Mouse (Mus musculus): ENCODE results near the gene 9930111J21Rik1. TPM values are rescaled to one million over a fixed set of nuclear protein-coding genes. Genes with fewer than 3 reads are reported as not detected.
"Not testable (repeated sequence)": the region's sequence is repeated elsewhere in the genome, so short reads cannot be mapped to it uniquely, and the experiment has no call there.

Gene 9930111J21Rik1
- polyA plus RNA-seq, 1 experiment from 2014 or later: 1.0 TPM

GRCm38 (mm10) chr11:48902021-48902420, 77.2 kb downstream of the 9930111J21Rik1 start, which contains the start of gene Gm5431:
TSS of gene Gm5431 (minus strand) at chr11:48902214.
- no peak for ATAC-seq
- no peaks in the 10 kb centered on the region for H3K4me1 ChIP-seq (replicated peaks)
- WGBS: 46% methylated on average over 2 of the region's 2 CpGs
- H3K36me3 ChIP-seq: no peaks in the 10 kb centered on the region
- H3K4me2 ChIP-seq (replicated peaks): no peak within 1 kb of the TSS
- H3K4me3 ChIP-seq (replicated peaks): no peak within 1 kb of the TSS
- H3K9ac ChIP-seq: no peak within 1 kb of the TSS
- no peak within 1 kb of the TSS for H3K27ac ChIP-seq
- H3K9me3 ChIP-seq: no peaks in the 10 kb centered on the region
- no peaks in the 10 kb centered on the region for H3K27me3 ChIP-seq (replicated peaks)

GRCm38 (mm10) chr11:48901567-48901930, 77.6 kb downstream of the 9930111J21Rik1 start:
- 96% methylated on average over 1 of the region's 1 CpGs for WGBS
- H3K9me3 ChIP-seq; H3K27ac ChIP-seq; H3K36me3 ChIP-seq; ATAC-seq; H3K4me3 ChIP-seq (replicated peaks); H3K4me2 ChIP-seq (replicated peaks); H3K27me3 ChIP-seq (replicated peaks); H3K4me1 ChIP-seq (replicated peaks); H3K9ac ChIP-seq: not testable (repeated sequence)

- 76% methylated on average over 6 of the region's 6 CpGs for WGBS
- not testable (repeated sequence) for H3K36me3 ChIP-seq; H3K27ac ChIP-seq; H3K27me3 ChIP-seq (replicated peaks); H3K9me3 ChIP-seq; H3K9ac ChIP-seq; H3K4me3 ChIP-seq (replicated peaks); H3K4me2 ChIP-seq (replicated peaks); H3K4me1 ChIP-seq (replicated peaks); ATAC-seq
Observed at GRCm38 (mm10) chr11:48900654-48901566, 78.3 kb downstream of the 9930111J21Rik1 start.

GRCm38 (mm10) chr11:48898812-48899431, 80.3 kb downstream of the 9930111J21Rik1 start:
- no peak for ATAC-seq
- Histone ChIP-seq H3K9ac (no peak overlapping the region), H3K4me3 (replicated peaks) (no peak overlapping the region), H3K4me1 (replicated peaks) (no peaks in the 10 kb centered on the region), H3K4me2 (replicated peaks) (no peak overlapping the region), H3K27ac (no peak overlapping the region), H3K36me3 (no peaks in the 10 kb centered on the region), H3K9me3 (no peaks in the 10 kb centered on the region), H3K27me3 (replicated peaks) (no peaks in the 10 kb centered on the region)
- 60% methylated on average over 2 of the region's 2 CpGs for WGBS

Other genes starting within 250 kb of the 9930111J21Rik1 start
- gene Rack1, start 179.1 kb downstream of the 9930111J21Rik1 start, polyA plus RNA-seq (2015; fragmentation: Nextera tagmentation; extraction: Ambion mirVana): 815 and 831 TPM in 2 replicates
- gene Trim41, start 162.0 kb downstream of the 9930111J21Rik1 start, polyA plus RNA-seq (2015; fragmentation: Nextera tagmentation; extraction: Ambion mirVana): 4.1 and 6.4 TPM in 2 replicates
- gene Trim7, start 153.3 kb downstream of the 9930111J21Rik1 start, polyA plus RNA-seq (2015; fragmentation: Nextera tagmentation; extraction: Ambion mirVana): 1.1 and 2.7 TPM in 2 replicates
- 3.7 and 5.4 TPM in 2 replicates for gene Gm12184, start 152.7 kb downstream of the 9930111J21Rik1 start, polyA plus RNA-seq (2015; fragmentation: Nextera tagmentation; extraction: Ambion mirVana)
- 16.0 and 16.4 TPM in 2 replicates for gene Irgm1, start 107.7 kb downstream of the 9930111J21Rik1 start, polyA plus RNA-seq (2015; fragmentation: Nextera tagmentation; extraction: Ambion mirVana)
- gene Gm5431, start 77.2 kb downstream of the 9930111J21Rik1 start, polyA plus RNA-seq (2015; fragmentation: Nextera tagmentation; extraction: Ambion mirVana): 0.23 and 0.30 TPM in 2 replicates
- gene Psme2b, start 33.2 kb downstream of the 9930111J21Rik1 start, polyA plus RNA-seq (2015; fragmentation: Nextera tagmentation; extraction: Ambion mirVana): 4.5 and 5.0 TPM in 2 replicates
- gene Olfr56, start 509 bp downstream of the 9930111J21Rik1 start, polyA plus RNA-seq (2015; fragmentation: Nextera tagmentation; extraction: Ambion mirVana): not detected in 2 replicates
- gene Gm12185, start 12.8 kb upstream of the 9930111J21Rik1 start, polyA plus RNA-seq (2015; fragmentation: Nextera tagmentation; extraction: Ambion mirVana): not detected in 2 replicates
- 1.8 and 2.2 TPM in 2 replicates for gene Tgtp1, start 14.8 kb upstream of the 9930111J21Rik1 start, polyA plus RNA-seq (2015; fragmentation: Nextera tagmentation; extraction: Ambion mirVana)
- 0.76 and 1.1 TPM in 2 replicates for gene 9930111J21Rik2, start 71.8 kb upstream of the 9930111J21Rik1 start, polyA plus RNA-seq (2015; fragmentation: Nextera tagmentation; extraction: Ambion mirVana)
- gene Tgtp2, start 84.8 kb upstream of the 9930111J21Rik1 start, polyA plus RNA-seq (2015; fragmentation: Nextera tagmentation; extraction: Ambion mirVana): 0.56 and 0.88 TPM in 2 replicates
- gene Ifi47, start 97.2 kb upstream of the 9930111J21Rik1 start, polyA plus RNA-seq (2015; fragmentation: Nextera tagmentation; extraction: Ambion mirVana): 3.1 and 3.2 TPM in 2 replicates
- gene Olfr1396, start 135.5 kb upstream of the 9930111J21Rik1 start, polyA plus RNA-seq (2015; fragmentation: Nextera tagmentation; extraction: Ambion mirVana): not detected in 2 replicates
- gene Olfr1395, start 162.9 kb upstream of the 9930111J21Rik1 start, polyA plus RNA-seq (2015; fragmentation: Nextera tagmentation; extraction: Ambion mirVana): not detected in 2 replicates
- not detected in 2 replicates for gene Olfr1394, start 175.0 kb upstream of the 9930111J21Rik1 start, polyA plus RNA-seq (2015; fragmentation: Nextera tagmentation; extraction: Ambion mirVana)
- 1.7 and 2.2 TPM in 2 replicates for gene Btnl9, start 207.8 kb upstream of the 9930111J21Rik1 start, polyA plus RNA-seq (2015; fragmentation: Nextera tagmentation; extraction: Ambion mirVana)
- gene Zfp62, start 223.9 kb upstream of the 9930111J21Rik1 start, polyA plus RNA-seq (2015; fragmentation: Nextera tagmentation; extraction: Ambion mirVana): 24.4 and 28.6 TPM in 2 replicates

All from intestine, embryonic 15.5 days (tissue).